Mouse (Mus musculus): ENCODE results near the gene Adam26a. TPM values are rescaled to one million over a fixed set of nuclear protein-coding genes. Genes with fewer than 3 reads are reported as not detected.
"Not testable (repeated sequence)": the region's sequence is repeated elsewhere in the genome, so short reads cannot be mapped to it uniquely, and the experiment has no call there.

Adam26a gene
- total RNA-seq (2022): not detected

GRCm38 (mm10) chr8:43576607-43577006 is at the start of gene Adam26a:
Gene Adam26a, minus strand, starts transcription at chr8:43576707.
- DNase-seq (ENCODE audit: low spot score): not testable (repeated sequence)

- DNase-seq (ENCODE audit: low spot score): no peak
Observed at GRCm38 (mm10) chr8:43616046-43616445, 39.5 kb upstream of the Adam26a start.

GRCm38 (mm10) chr8:43603657-43604056 is 27.1 kb upstream of the Adam26a start:
- not testable (repeated sequence) for DNase-seq (ENCODE audit: low spot score)

- DNase-seq (ENCODE audit: low spot score): not testable (repeated sequence)
Observed at GRCm38 (mm10) chr8:43603166-43603565, 26.7 kb upstream of the Adam26a start.

- DNase-seq (ENCODE audit: low spot score): not testable (repeated sequence)
Observed at GRCm38 (mm10) chr8:43528006-43528405, 48.5 kb downstream of the Adam26a start, which contains the start of gene Adam26b. Gene Adam26b, minus strand, starts transcription at chr8:43528106.

Other genes starting within 250 kb of the Adam26a start
- not detected for gene Adam26b, start 48.6 kb downstream of the Adam26a start, total RNA-seq (2022)
- not detected for gene Gm5346, start 50.6 kb upstream of the Adam26a start, total RNA-seq (2022)
- not detected for gene Adam34, start 133.3 kb upstream of the Adam26a start, total RNA-seq (2022)

Data from heart, adult 8-10 months (tissue).